1 mouse cellular context compared by ENCODE assay signal in the genomic region with DNA sequence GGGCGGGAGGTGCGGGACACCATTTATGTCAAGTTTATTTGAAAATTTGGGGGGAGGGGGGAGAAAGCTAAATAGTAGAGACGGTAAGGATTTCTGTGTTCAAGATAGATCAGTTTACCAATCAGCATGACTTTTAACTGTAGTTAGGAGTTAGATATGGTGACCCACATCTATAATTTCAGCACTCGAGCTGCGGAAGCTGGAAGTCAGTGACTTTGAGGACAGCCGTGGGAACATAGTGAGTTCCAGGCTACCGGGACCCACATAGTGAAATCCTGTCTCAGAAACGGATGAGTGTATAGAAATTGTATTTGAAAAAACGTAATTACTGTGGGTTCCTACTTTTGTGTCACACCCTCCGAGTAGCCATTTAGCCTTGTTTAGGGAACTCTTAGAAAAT.
TF ChIP-seq lines count a peak whose summit lies in the region.

No protein-coding gene starts in this region.

TF ChIP-seq in CH12.LX, 34 proteins besides CTCF, POLR2A, EP300 and RAD21 (continued from another document):
- TF ChIP-seq GABPA (IDR thresholded peaks at IDR 0.05; ENCODE audit: insufficient replicate concordance, low read depth, low read length) (no peak), PAX5 (IDR thresholded peaks at IDR 0.05; ENCODE audit: low read length) (no peak), MAFK (IDR thresholded peaks at IDR 0.05; ENCODE audit: insufficient replicate concordance, low read length) (no peak), NELFE (IDR thresholded peaks at IDR 0.05; ENCODE audit: low read depth, low read length) (no peak), USF1 (IDR thresholded peaks at IDR 0.05; ENCODE audit: low read depth, low read length) (no peak), USF2 (conservative IDR thresholded peaks at IDR 0.05; ENCODE audit: low read depth, low read length) (no peak), ZKSCAN1 (IDR thresholded peaks at IDR 0.05; ENCODE audit: borderline replicate concordance, low read depth, low read length) (no peak)
